17 mouse cellular contexts compared by ENCODE assay signal in genomic region chr10:20737146-20737545, GRCm38 (mm10). TPM values are rescaled to one million over a fixed set of nuclear protein-coding genes. Genes with fewer than 3 reads are reported as not detected.
DNase-seq lines count a peak whose midpoint lies in the region; ATAC-seq lines count a peak whose summit lies in the region.
"Had no signal": no experiment of that assay in that cellular context is flagged by ENCODE, and none has a peak within 500 bp of the region (broad histone marks: within the 10 kb centered on the region; RNA-seq: fewer than 3 reads in every experiment).

No protein-coding gene starts in this region.

- H3K4me3 ChIP-seq in forebrain, embryonic 10.5 days = 0 out of 2 replicates have a peak overlapping the region, but pooled peaks have one; percentile 1
- no peak overlapping the region for H3K4me3 ChIP-seq in limb, embryonic 10.5 days
- no peak overlapping the region for H3K4me3 ChIP-seq in intestine, embryonic 15.5 days (replicated peaks)
- H3K4me3 ChIP-seq: erythroblast, embryonic 14.5 days; heart, embryonic 13.5 days; midbrain, embryonic 15.5 days had no signal

- H3K4me1 ChIP-seq in forebrain, embryonic 10.5 days = peaks cover 23% of the 10 kb centered on the region
- H3K4me1 ChIP-seq in limb, embryonic 10.5 days = peaks cover 20% of the 10 kb centered on the region
- no peaks in the 10 kb centered on the region for H3K4me1 ChIP-seq in intestine, embryonic 15.5 days (replicated peaks)

- no peak overlapping the region for H3K27ac ChIP-seq in forebrain, embryonic 10.5 days
- H3K27ac ChIP-seq in limb, embryonic 10.5 days = 0 out of 2 replicates have a peak overlapping the region, but pooled peaks have one; percentile 53
- no peak overlapping the region for H3K27ac ChIP-seq in intestine, embryonic 15.5 days
- H3K27ac ChIP-seq: heart, embryonic 13.5 days; hindbrain, embryonic 14.5 days; midbrain, embryonic 15.5 days had no signal

- 17% methylated on average over 4 of the region's 4 CpGs for WGBS in forebrain, embryonic 10.5 days
- 30% methylated on average over 4 of the region's 4 CpGs for WGBS in limb, embryonic 10.5 days
- 53% methylated on average over 4 of the region's 4 CpGs for WGBS in intestine, embryonic 15.5 days

- H3K9ac ChIP-seq in intestine, embryonic 15.5 days = no peak overlapping the region
- H3K9ac ChIP-seq: heart, embryonic 13.5 days; hindbrain, embryonic 14.5 days; midbrain, embryonic 15.5 days had no signal

- DNase-seq in embryo, embryonic 11 days = peak; percentile 37
- no peak for DNase-seq in embryo, embryonic 9.5 days (ENCODE audit: extremely low spot score)
- DNase-seq in MN1 (ENCODE audit: low spot score) = peak; percentile 27
- DNase-seq in forebrain, embryonic 10.5 days (ENCODE audit: extremely low spot score, low spot score) = no peak
- DNase-seq in limb, embryonic 10.5 days (ENCODE audit: low spot score) = no peak
- no peak for DNase-seq in lung, postnatal 36 days
- no peak for DNase-seq in cerebellum, adult 9-10 months
- DNase-seq: adrenal gland, adult 2 months; cerebellum, adult 8-10 months; gastrocnemius, postnatal 10 days; kidney, adult 2 months; lung, adult 2 months had no signal

- H3K9me3 ChIP-seq in forebrain, embryonic 10.5 days = no peaks in the 10 kb centered on the region
- H3K9me3 ChIP-seq in limb, embryonic 10.5 days (replicated peaks) = no peaks in the 10 kb centered on the region
- no peaks in the 10 kb centered on the region for H3K9me3 ChIP-seq in intestine, embryonic 15.5 days
- H3K9me3 ChIP-seq: heart, embryonic 13.5 days; midbrain, embryonic 15.5 days had no signal

- peaks cover 13% of the 10 kb centered on the region; the same call in 1 of the 2 replicates for H3K27me3 ChIP-seq in forebrain, embryonic 10.5 days (ENCODE audit: poor library complexity, severe bottlenecking)
- no peaks in the 10 kb centered on the region for H3K27me3 ChIP-seq in limb, embryonic 10.5 days (ENCODE audit: low read depth, poor library complexity, severe bottlenecking)
- no peaks in the 10 kb centered on the region for H3K27me3 ChIP-seq in intestine, embryonic 15.5 days (replicated peaks)
- H3K27me3 ChIP-seq: heart, embryonic 13.5 days; midbrain, embryonic 15.5 days had no signal

- no peak for ATAC-seq in intestine, embryonic 15.5 days

- H3K4me2 ChIP-seq in intestine, embryonic 15.5 days (replicated peaks) = no peak overlapping the region
- H3K4me2 ChIP-seq: heart, embryonic 13.5 days; hindbrain, embryonic 14.5 days; midbrain, embryonic 15.5 days had no signal

- H3K36me3 ChIP-seq in forebrain, embryonic 10.5 days (replicated peaks) = no peaks in the 10 kb centered on the region
- no peaks in the 10 kb centered on the region for H3K36me3 ChIP-seq in limb, embryonic 10.5 days
- no peaks in the 10 kb centered on the region for H3K36me3 ChIP-seq in intestine, embryonic 15.5 days
- H3K36me3 ChIP-seq: heart, embryonic 13.5 days; midbrain, embryonic 15.5 days had no signal

RNA-seq across cellular contexts. Expression of gene Pde7b, which starts 12.3 kb away (rescaled TPM):
- 0.89 and 1.2 TPM in 2 replicates for polyA plus RNA-seq in forebrain, embryonic 10.5 days (2016; fragmentation: Nextera tagmentation; extraction: Ambion mirVana)
- 0.80 and 2.1 TPM in 2 replicates for polyA plus RNA-seq in limb, embryonic 10.5 days (2016; fragmentation: Nextera tagmentation; extraction: Ambion mirVana)
- polyA plus RNA-seq in intestine, embryonic 15.5 days (2015; fragmentation: Nextera tagmentation; extraction: Ambion mirVana) = 2.9 and 3.2 TPM in 2 replicates
- polyA plus RNA-seq: erythroblast, embryonic 14.5 days had no signal

Comparison
In these comparisons a context has a peak if more than half of its experiments do, and no peak if none do; other contexts are left out.
1. DNase-seq: peak in embryo, embryonic 11 days (single experiment) and MN1 (single experiment); none in embryo, embryonic 9.5 days (single experiment), forebrain, embryonic 10.5 days (single experiment), limb, embryonic 10.5 days (single experiment), lung, postnatal 36 days (single experiment) and cerebellum, adult 9-10 months (single experiment).